Mouse (Mus musculus) embryonic stem cell, embryonic (primary cell): ENCODE measurements at regions not wholly inside any gene's neighbourhood (a gene's known extent, or its start where the extent isn't known, plus 50 kb on each side); places are given as distances from the start of the nearest gene placed in this dataset.
"Not testable (repeated sequence)": the region's sequence is repeated elsewhere in the genome, so short reads cannot be mapped to it uniquely, and the experiment has no call there.

Experiments used
- CTCF ChIA-PET, 4 experiments: fragments of 300-600 bp in 2 of 4; fragments of 350-600 bp in 2 of 4; sonication (Branson Sonifier 250); formaldehyde crosslinking; loops; one replicate each; lab custom pipeline; 2022; ENCODE audit warnings: inconsistent platforms in 2 of 4; lab: Charles Lee
- POLR2A ChIA-PET, 4 experiments: fragments of 300-600 bp in 2 of 4; fragments of 350-600 bp in 2 of 4; sonication (Branson Sonifier 250); formaldehyde crosslinking; loops; one replicate each; lab custom pipeline; 2022; ENCODE audit warnings: antibody characterized with exemption in 4 of 4, inconsistent platforms in 1 of 4; lab: Charles Lee

DNA sequence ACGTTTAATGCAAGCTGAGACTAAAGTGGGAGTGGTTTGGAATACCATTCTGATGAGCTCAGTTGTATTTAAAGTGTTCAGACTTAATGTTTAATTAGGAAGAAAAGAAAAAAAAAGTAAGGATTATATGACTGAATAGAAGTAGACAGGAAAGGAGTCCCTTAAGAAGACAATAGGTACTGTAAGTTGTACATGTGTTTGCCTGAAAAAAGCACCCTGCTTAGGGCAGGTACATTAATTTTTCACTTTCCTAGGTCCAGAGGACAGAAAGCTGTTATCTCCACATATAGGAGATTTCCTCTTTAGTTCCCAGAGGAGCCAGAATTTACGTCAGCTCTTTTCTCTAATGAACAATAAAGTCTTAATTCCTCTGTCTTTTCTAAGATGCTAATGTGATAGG is 58.5 kb downstream of the Olfr987 start:
- ChIA-PET POLR2A (no interaction called here), CTCF (no interaction called here)

DNA sequence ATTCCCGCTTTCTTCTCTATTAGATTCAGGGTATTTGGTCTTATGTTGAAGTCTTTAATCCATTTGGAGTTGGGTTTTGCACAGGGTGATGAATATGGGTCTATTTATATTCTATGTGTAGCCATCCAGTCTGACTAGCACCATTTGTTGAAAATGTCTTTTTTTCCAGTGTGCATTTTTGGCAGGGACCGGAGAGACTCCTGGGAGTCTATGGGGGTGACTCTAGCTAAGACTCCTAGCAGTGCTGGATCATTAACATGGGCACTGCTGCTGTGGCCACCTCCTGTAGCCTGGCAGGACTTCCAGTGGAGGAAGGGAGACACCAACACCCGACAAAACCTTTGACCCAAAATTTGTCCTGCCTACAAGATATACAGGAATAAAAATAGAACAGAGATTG is 61.0 kb downstream of the Olfr987 start:
- ChIA-PET CTCF (no interaction called here), POLR2A (no interaction called here)

DNA sequence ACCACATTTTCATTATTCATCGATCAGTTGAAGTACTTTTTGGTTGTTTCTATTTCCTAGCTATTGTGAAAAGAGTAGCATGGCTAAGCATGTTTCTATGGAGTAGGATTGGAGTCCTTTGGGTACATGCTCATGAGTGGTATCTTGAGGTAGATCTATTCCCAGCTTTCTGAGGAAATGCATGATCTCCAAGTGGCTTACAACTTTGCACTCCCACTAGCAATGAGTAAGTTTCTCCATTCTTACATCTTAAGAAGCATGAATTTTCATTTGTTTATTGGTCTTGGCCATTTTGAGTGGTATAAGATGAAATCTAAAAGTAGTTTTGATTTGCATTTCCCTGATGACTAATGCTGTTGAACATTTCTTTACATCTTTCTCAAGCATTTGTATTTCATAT is 61.7 kb downstream of the Olfr987 start:
- ChIA-PET CTCF (no interaction called here), POLR2A (interaction anchor here in 1 of 4 experiments (0.6 kb wide), 1 partner anchor 391 kb away, joined by 4 read pairs; the partner anchor contains the start of gene Rtn4rl2)

DNA sequence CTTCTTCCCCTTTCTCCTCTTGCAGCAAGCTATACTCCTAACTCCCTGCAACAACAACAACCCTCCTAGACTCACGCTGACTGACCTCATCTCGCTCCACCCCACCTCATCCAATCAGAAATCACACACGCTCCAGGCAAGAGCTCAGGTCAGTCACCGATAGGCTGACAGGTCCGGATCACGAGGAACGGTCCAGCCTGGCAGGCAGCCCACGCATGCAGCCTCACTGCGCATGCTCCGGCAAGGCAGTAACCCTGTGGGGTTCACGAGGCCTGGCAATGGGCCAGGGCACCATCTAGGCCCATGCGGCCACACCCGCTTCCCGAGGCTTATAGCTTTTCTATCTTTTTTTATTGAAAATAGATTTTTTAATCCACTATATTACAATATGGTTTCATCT is 69.8 kb upstream of the Lrrc55 start:
- CTCF ChIA-PET = interaction anchor here in 1 of 4 experiments (0.9 kb wide), 1 partner anchor 20 kb away, joined by 3 read pairs; no protein-coding TSS in a partner anchor
- POLR2A ChIA-PET = not testable (repeated sequence)

DNA sequence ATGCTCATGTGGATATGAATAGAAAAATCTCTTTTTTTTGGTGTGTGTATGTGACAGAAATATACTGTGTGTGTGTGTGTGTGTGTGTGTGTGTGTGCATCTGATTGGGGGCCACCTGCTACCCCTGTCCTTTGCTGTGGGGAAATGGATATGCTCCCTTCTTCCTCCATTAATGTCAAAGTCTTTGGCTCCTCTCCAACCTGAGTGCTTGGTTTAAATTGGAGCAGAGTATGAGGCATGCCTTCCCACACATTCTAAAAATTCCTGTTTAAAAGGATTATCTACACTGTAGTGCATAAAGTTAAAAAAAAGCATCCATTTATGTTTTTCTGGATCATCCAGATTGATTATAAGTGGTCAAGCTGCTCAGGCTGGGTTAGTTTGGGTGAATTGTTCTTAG is 68.7 kb upstream of the Lrrc55 start:
- CTCF ChIA-PET = no interaction called here

DNA sequence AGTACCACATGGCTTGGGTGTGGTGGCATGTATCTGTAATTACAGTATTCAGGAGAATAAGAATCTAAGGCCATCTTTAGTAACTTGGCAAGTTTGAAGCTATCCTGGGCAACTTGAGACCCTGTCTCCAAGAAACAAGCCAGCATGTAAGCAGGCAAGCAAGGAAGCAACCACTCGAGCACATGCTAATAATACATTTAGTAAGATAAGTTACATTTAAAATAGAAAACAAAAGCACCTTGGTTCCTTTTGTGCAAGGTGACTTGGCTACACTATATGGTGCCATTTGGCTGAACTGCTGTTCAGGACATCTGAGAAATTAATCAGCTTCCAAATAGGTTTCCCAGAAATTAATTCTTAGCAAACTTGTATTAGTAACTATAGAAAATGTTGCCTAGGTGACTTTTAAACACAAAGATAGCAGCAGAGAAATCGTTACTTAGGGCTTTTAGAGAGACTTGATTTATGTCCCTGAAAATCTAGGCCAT is 68.1 kb upstream of the Lrrc55 start:
- CTCF ChIA-PET = interaction anchor here in 1 of 4 experiments (1.2 kb wide), 1 partner anchor 18 kb away, joined by 3 read pairs; no protein-coding TSS in a partner anchor
- POLR2A ChIA-PET = no interaction called here

More for the DNA sequence above, 68.7 kb upstream of the Lrrc55 start:
- POLR2A ChIA-PET = no interaction called here

DNA sequence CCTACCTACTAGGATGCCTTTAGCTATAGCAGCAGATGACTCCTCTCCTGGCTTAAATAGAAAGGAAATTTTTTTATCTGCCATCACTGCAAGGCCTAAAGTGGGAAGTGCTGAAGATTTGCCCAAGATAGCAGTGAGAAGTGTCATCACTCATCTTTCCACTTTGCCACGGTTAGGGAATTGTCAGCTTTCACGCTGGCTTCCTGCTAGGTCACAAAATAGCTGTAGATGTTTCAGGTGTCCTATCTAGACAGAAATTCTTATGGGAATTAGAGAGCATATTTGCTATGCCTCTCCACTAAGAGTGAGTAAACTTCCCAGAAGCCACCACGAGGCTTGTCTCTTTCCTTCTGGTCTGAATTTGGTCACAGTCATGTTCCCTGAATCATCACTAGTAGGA is 60.4 kb upstream of the Lrrc55 start:
- POLR2A ChIA-PET = no interaction called here
- CTCF ChIA-PET = interaction anchor here in 1 of 4 experiments (1.1 kb wide), 1 partner anchor 11 kb away, joined by 3 read pairs; no protein-coding TSS in a partner anchor

DNA sequence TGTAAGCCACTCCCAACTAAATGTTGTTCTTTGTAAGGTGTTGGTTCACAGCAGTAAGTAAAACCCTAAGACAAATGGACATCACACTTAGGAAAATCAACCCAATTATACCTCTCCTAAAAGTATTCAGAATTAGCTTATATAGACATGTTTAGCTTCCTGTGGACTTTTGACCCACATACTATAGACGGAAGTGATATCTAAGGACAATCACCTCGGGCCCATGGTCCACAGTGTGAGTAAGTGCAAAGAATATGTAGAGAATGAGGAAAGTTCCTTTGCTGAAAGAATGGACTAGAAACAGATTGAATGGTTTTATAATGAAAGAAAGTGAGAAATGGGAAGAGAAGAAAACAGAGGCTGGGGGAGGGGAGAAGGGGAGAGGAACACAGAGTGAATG is 58.6 kb upstream of the Lrrc55 start:
- POLR2A ChIA-PET = no interaction called here
- CTCF ChIA-PET = interaction anchor here in 1 of 4 experiments (1.4 kb wide), 1 partner anchor 9 kb away, joined by 8 read pairs; no protein-coding TSS in a partner anchor

DNA sequence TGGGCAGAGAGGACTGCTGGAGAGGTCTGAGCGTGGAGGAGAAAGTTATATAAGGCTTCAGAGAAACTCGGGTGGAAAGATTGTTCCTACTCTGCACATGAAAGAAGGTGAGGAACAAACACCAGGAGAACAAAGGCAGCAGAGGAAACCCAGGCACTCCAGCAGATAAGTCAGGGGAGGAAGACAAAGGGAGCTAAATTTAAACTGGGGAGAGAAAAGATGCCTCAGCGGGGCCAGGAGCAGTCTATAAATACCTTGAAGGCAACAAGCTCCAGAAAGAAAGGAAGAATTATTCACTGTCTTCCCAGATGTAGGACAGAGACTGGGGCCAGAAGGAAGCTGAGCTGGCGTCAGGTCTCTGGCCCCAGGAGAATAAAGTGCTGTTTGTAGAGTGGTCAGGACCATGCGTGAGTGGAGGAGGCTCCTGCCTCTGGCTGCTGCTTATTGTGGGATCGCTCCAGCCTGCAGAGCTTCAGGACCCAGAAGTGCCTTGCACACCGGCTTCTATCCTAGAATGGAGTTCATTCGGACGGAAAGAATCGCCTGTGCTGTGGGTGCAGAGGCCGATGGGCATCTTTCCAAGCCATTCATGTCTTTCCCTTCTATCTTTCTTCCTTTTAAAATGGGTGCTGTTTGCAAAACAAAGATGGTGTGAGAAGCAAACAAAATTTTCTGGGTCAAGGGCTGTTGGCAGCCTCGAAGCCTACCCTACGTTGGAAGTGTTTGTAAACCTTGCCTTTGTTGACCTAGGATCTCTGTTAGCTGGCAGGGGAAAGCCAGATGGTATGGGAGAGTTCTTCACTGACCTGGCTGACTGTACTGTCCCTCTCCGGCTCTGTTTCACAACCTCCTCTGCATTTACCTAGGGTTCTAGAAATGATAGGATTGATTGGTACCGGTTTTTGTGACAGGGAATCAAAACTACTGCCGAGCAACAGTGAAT is 55.6 kb upstream of the Lrrc55 start:
- ChIA-PET CTCF (interaction anchor here in 3 of 4 experiments (0.6 to 1.4 kb wide), 5 partner anchors 39 to 311 kb away, joined by 4 to 6 read pairs (median 4); no protein-coding TSS in a partner anchor), POLR2A (interaction anchor here in 1 of 4 experiments (0.6 kb wide), 1 partner anchor 109 kb away, joined by 3 read pairs; no protein-coding TSS in a partner anchor)

DNA sequence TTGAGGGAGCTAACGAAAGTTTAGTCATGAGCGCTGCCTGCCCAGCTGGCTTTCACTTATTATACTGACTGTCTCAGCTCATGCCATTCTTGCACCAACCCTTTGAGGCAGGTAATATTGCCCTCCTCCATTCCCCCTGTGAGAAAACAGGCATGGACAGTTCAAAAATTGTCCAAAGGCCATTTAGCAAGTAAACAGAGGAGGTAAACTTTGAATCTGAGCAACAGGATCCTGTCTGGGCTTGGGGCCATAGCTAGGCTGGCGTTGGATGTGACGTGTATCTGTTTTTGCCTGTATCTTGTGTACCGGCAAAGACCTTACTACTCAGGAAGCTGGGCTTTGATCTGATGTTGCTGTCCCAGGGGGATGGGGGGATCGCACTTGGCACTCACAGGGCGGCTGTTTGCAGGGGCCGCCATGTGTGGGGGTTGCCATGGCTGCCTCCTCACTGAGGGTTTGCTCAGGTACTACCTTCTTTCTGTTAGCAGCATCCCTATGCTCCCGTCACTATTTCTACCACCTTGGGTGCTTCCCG is 53.1 kb upstream of the Lrrc55 start:
- CTCF ChIA-PET = no interaction called here
- POLR2A ChIA-PET = interaction anchor here in 1 of 4 experiments (0.7 kb wide), 1 partner anchor 19 kb away, joined by 3 read pairs; no protein-coding TSS in a partner anchor
